In the genomic region with DNA sequence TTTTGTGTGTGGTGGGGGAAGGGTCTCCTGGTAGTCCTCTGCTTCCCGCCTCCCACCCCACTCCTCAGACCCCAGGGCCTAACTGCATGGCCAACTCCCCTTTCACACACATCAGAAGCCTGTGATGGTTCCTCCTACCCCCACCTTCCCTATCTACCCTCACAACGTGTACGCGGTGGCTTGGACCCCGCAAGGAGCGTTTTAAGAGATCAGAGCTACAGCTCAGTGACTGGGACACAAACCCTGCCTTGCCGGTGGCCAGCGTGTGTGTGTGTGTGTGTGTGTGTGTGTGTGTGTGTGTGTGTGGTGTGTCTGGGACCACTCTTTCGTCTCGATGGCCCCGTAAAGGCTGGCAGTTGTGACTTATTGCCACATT, we compare ENCODE assay signal across 8 mouse cellular contexts. TPM values are rescaled to one million over a fixed set of nuclear protein-coding genes. Genes with fewer than 3 reads are reported as not detected.
DNase-seq lines count a peak whose midpoint lies in the region; ATAC-seq and TF ChIP-seq lines count a peak whose summit lies in the region.

No protein-coding gene starts in this region.

- H3K4me3 ChIP-seq in liver, adult 2 months (ENCODE audit: insufficient read depth, low read depth, low read length): peak overlapping the region; percentile 91
- peak overlapping the region; percentile 77 for H3K4me3 ChIP-seq in embryonic facial prominence, embryonic 10.5 days
- H3K4me3 ChIP-seq in hindbrain, postnatal 0 days (ENCODE audit: low read length): peak overlapping the region; percentile 76

- H3K9ac ChIP-seq in liver, adult 2 months (ENCODE audit: low read depth, low read length): peak overlapping the region; percentile 91
- peak overlapping the region; percentile 93 for H3K9ac ChIP-seq in hindbrain, postnatal 0 days (replicated peaks; ENCODE audit: low read length)

- H3K27me3 ChIP-seq in liver, adult 2 months (ENCODE audit: control insufficient read depth, insufficient read depth, low read length): no peaks in the 10 kb centered on the region
- H3K27me3 ChIP-seq in embryonic facial prominence, embryonic 10.5 days (replicated peaks; ENCODE audit: low read depth, poor library complexity, severe bottlenecking): peaks cover 35% of the 10 kb centered on the region
- H3K27me3 ChIP-seq in hindbrain, postnatal 0 days (ENCODE audit: insufficient read depth, low read length): no peaks in the 10 kb centered on the region

- H3K4me1 ChIP-seq in liver, adult 2 months (ENCODE audit: control insufficient read depth, insufficient read depth, low read length): peaks cover 6% of the 10 kb centered on the region; the same call in 1 of the 2 replicates
- peaks cover 7% of the 10 kb centered on the region for H3K4me1 ChIP-seq in embryonic facial prominence, embryonic 10.5 days
- no peaks in the 10 kb centered on the region for H3K4me1 ChIP-seq in hindbrain, postnatal 0 days (ENCODE audit: insufficient read depth, low read length)

- peak; percentile 65 for ATAC-seq in hindbrain, postnatal 0 days
- no peak for ATAC-seq in CD4-positive, CD25-positive, alpha-beta regulatory T cell, adult 4 months

- H3K79me2 ChIP-seq in liver, adult 2 months (ENCODE audit: control insufficient read depth, insufficient read depth, low read length): peaks cover 23% of the 10 kb centered on the region

- no peaks in the 10 kb centered on the region for H3K9me3 ChIP-seq in embryonic facial prominence, embryonic 10.5 days
- H3K9me3 ChIP-seq in hindbrain, postnatal 0 days (ENCODE audit: low read length): no peaks in the 10 kb centered on the region

- peak overlapping the region; percentile 71 for H3K27ac ChIP-seq in liver, adult 2 months (replicated peaks; ENCODE audit: insufficient read depth, low read depth, low read length)
- H3K27ac ChIP-seq in embryonic facial prominence, embryonic 10.5 days (replicated peaks): peak overlapping the region; percentile 79
- peak overlapping the region; percentile 87 for H3K27ac ChIP-seq in hindbrain, postnatal 0 days

- TF ChIP-seq CTCF in liver, adult 2 months (IDR thresholded peaks at IDR 0.05; ENCODE audit: low read depth, low read length): no peak
- no peak for TF ChIP-seq CTCF in hindbrain, postnatal 0 days (IDR thresholded peaks at IDR 0.05; ENCODE audit: low read depth)

- H3K4me2 ChIP-seq in hindbrain, postnatal 0 days (ENCODE audit: low read depth, low read length): peak overlapping the region; percentile 73

- H3K36me3 ChIP-seq in liver, adult 2 months (ENCODE audit: control insufficient read depth, insufficient read depth, low read length): no peaks in the 10 kb centered on the region
- no peaks in the 10 kb centered on the region for H3K36me3 ChIP-seq in embryonic facial prominence, embryonic 10.5 days (replicated peaks)
- H3K36me3 ChIP-seq in hindbrain, postnatal 0 days (ENCODE audit: insufficient read depth, low read length): no peaks in the 10 kb centered on the region

- WGBS in liver, adult 2 months: 10% methylated on average over 11 of the region's 11 CpGs
- WGBS in embryonic facial prominence, embryonic 10.5 days: 7% methylated on average over 11 of the region's 11 CpGs
- WGBS in hindbrain, postnatal 0 days: 3% methylated on average over 11 of the region's 11 CpGs

- DNase-seq in liver, adult 2 months (ENCODE audit: extremely low read depth, low read depth, low spot score): no peak
- DNase-seq in liver: no peak
- DNase-seq in embryonic facial prominence, embryonic 10.5 days (ENCODE audit: low spot score): peak; percentile 39
- peak; percentile 46 for DNase-seq in hindbrain, postnatal 0 days (ENCODE audit: low spot score)
- peak; percentile 32 for DNase-seq in neural tube, embryonic 10.5 days (ENCODE audit: extremely low spot score, low spot score)
- no peak for DNase-seq in left cerebral cortex, adult 18-20 months (ENCODE audit: low spot score in 2 of 2)
- DNase-seq in heart, adult 18-20 months: no peak

- TF ChIP-seq POLR2A in liver, adult 2 months (IDR thresholded peaks at IDR 0.05; ENCODE audit: extremely low read depth, insufficient read depth, low read length): no peak

RNA-seq across cellular contexts. Expression of a gene that starts 1.2 kb away (rescaled TPM):
- total RNA-seq in liver, adult 2 months (2014; rRNA removed): 4.1 and 6.5 TPM in 2 replicates
- 12.8 and 19.6 TPM in 2 replicates for polyA plus RNA-seq in liver, adult 2 months (2012; rRNA removed)
- polyA plus RNA-seq in embryonic facial prominence, embryonic 10.5 days (2016; fragmentation: Nextera tagmentation; extraction: Ambion mirVana): 9.5 and 10.9 TPM in 2 replicates
- total RNA-seq in hindbrain, postnatal 0 days (2014; rRNA removed): 108 and 128 TPM in 2 replicates
- 34.9 and 39.1 TPM in 2 replicates for polyA plus RNA-seq in hindbrain, postnatal 0 days (2015; fragmentation: Nextera tagmentation; extraction: Ambion mirVana)
- polyA plus RNA-seq in CD4-positive, CD25-positive, alpha-beta regulatory T cell, adult 4 months (2017; shearing (Covaris generic)): not detected
- 10 to 100 TPM; 33.4 to 37.9 TPM for total RNA-seq in left cerebral cortex, adult 18-20 months (2021)
- 1 to 10 TPM; 1.2 to 1.6 TPM for total RNA-seq in heart, adult 18-20 months (2021)

RNA-seq across cellular contexts. Expression of a gene that starts 20.5 kb away (rescaled TPM):
- total RNA-seq in liver, adult 2 months (2014; rRNA removed): 5.9 and 7.4 TPM in 2 replicates
- polyA plus RNA-seq in liver, adult 2 months (2012; rRNA removed): 9.0 and 10.0 TPM in 2 replicates
- 6.8 and 7.1 TPM in 2 replicates for polyA plus RNA-seq in embryonic facial prominence, embryonic 10.5 days (2016; fragmentation: Nextera tagmentation; extraction: Ambion mirVana)
- total RNA-seq in hindbrain, postnatal 0 days (2014; rRNA removed): 0.37 TPM in 1 of 2 replicates, not detected in the other
- 0.26 and 0.29 TPM in 2 replicates for polyA plus RNA-seq in hindbrain, postnatal 0 days (2015; fragmentation: Nextera tagmentation; extraction: Ambion mirVana)
- 1 to 10 TPM in 1 of 2 experiments, not detected in 1; 1.4 TPM for polyA plus RNA-seq in CD4-positive, CD25-positive, alpha-beta regulatory T cell, adult 4 months (2017; shearing (Covaris generic))
- total RNA-seq in left cerebral cortex, adult 18-20 months (2021): under 1 TPM in 1 of 2 experiments, not detected in 1; 0.40 TPM
- under 1 TPM; 0.22 to 0.49 TPM for total RNA-seq in heart, adult 18-20 months (2021)

RNA-seq across cellular contexts. Expression of a gene that starts 32.9 kb away (rescaled TPM):
- total RNA-seq in liver, adult 2 months (2014; rRNA removed): 14.9 and 15.2 TPM in 2 replicates
- 21.1 and 26.8 TPM in 2 replicates for polyA plus RNA-seq in liver, adult 2 months (2012; rRNA removed)
- 75.5 and 77.6 TPM in 2 replicates for polyA plus RNA-seq in embryonic facial prominence, embryonic 10.5 days (2016; fragmentation: Nextera tagmentation; extraction: Ambion mirVana)
- 44.2 and 47.8 TPM in 2 replicates for total RNA-seq in hindbrain, postnatal 0 days (2014; rRNA removed)
- 32.6 and 35.7 TPM in 2 replicates for polyA plus RNA-seq in hindbrain, postnatal 0 days (2015; fragmentation: Nextera tagmentation; extraction: Ambion mirVana)
- 100 to 1,000 TPM in 1 of 2 experiments, 10 to 100 TPM in 1; 87.5 to 131 TPM for polyA plus RNA-seq in CD4-positive, CD25-positive, alpha-beta regulatory T cell, adult 4 months (2017; shearing (Covaris generic))
- 10 to 100 TPM; 37.9 to 41.5 TPM for total RNA-seq in left cerebral cortex, adult 18-20 months (2021)
- 10 to 100 TPM; 14.0 to 20.3 TPM for total RNA-seq in heart, adult 18-20 months (2021)

RNA-seq across cellular contexts. Expression of a gene that starts 33.1 kb away (rescaled TPM):
- total RNA-seq in liver, adult 2 months (2014; rRNA removed): 26.1 and 28.1 TPM in 2 replicates
- 12.2 and 12.8 TPM in 2 replicates for polyA plus RNA-seq in liver, adult 2 months (2012; rRNA removed)
- polyA plus RNA-seq in embryonic facial prominence, embryonic 10.5 days (2016; fragmentation: Nextera tagmentation; extraction: Ambion mirVana): 85.2 and 88.9 TPM in 2 replicates
- 3.7 and 16.5 TPM in 2 replicates for total RNA-seq in hindbrain, postnatal 0 days (2014; rRNA removed)
- 91.3 and 99.6 TPM in 2 replicates for polyA plus RNA-seq in hindbrain, postnatal 0 days (2015; fragmentation: Nextera tagmentation; extraction: Ambion mirVana)
- polyA plus RNA-seq in CD4-positive, CD25-positive, alpha-beta regulatory T cell, adult 4 months (2017; shearing (Covaris generic)): 100 to 1,000 TPM in 1 of 2 experiments, 10 to 100 TPM in 1; 84.8 to 145 TPM
- 10 to 100 TPM; 80.8 to 85.8 TPM for total RNA-seq in left cerebral cortex, adult 18-20 months (2021)
- total RNA-seq in heart, adult 18-20 months (2021): 10 to 100 TPM; 75.5 to 95.8 TPM

RNA-seq across cellular contexts. Expression of a gene that starts 37.1 kb away (rescaled TPM):
- total RNA-seq in liver, adult 2 months (2014; rRNA removed): not detected in 2 replicates
- polyA plus RNA-seq in liver, adult 2 months (2012; rRNA removed): not detected in 2 replicates
- polyA plus RNA-seq in embryonic facial prominence, embryonic 10.5 days (2016; fragmentation: Nextera tagmentation; extraction: Ambion mirVana): 1.1 and 1.7 TPM in 2 replicates
- total RNA-seq in hindbrain, postnatal 0 days (2014; rRNA removed): 95.0 and 145 TPM in 2 replicates
- 78.6 and 84.4 TPM in 2 replicates for polyA plus RNA-seq in hindbrain, postnatal 0 days (2015; fragmentation: Nextera tagmentation; extraction: Ambion mirVana)
- polyA plus RNA-seq in CD4-positive, CD25-positive, alpha-beta regulatory T cell, adult 4 months (2017; shearing (Covaris generic)): not detected
- total RNA-seq in left cerebral cortex, adult 18-20 months (2021): not detected
- not detected for total RNA-seq in heart, adult 18-20 months (2021)

Comparison
In these comparisons a context has a peak if more than half of its experiments do, and no peak if none do; other contexts are left out.
1. DNase-seq: peak in embryonic facial prominence, embryonic 10.5 days (single experiment), hindbrain, postnatal 0 days (single experiment) and neural tube, embryonic 10.5 days (single experiment); none in liver, adult 2 months (single experiment), liver (single experiment), left cerebral cortex, adult 18-20 months (0 of 2) and heart, adult 18-20 months (0 of 2).
2. Peak in every context shown above with its lines, with median percentiles within 50 percentile points of each other: H3K27ac ChIP-seq and H3K4me3 ChIP-seq.